Mouse (Mus musculus) right cerebral cortex, postnatal 4 days (tissue): Measurements from ENCODE around the gene Pgbd5.

Experiments used
- DNase-seq: peaks from one replicate; pipeline ENCODE4 v3.0.0-alpha.2; 2022

Gene Pgbd5

GRCm38 (mm10) chr8:124343151-124343550 lies 96.3 kb downstream of the Pgbd5 start:
- DNase-seq = no peak

GRCm38 (mm10) chr8:124340360-124341068 lies 98.9 kb downstream of the Pgbd5 start:
- no peak for DNase-seq

- DNase-seq = no peak
Measured at GRCm38 (mm10) chr8:124339742-124340141, 99.7 kb downstream of the Pgbd5 start.

DNA sequence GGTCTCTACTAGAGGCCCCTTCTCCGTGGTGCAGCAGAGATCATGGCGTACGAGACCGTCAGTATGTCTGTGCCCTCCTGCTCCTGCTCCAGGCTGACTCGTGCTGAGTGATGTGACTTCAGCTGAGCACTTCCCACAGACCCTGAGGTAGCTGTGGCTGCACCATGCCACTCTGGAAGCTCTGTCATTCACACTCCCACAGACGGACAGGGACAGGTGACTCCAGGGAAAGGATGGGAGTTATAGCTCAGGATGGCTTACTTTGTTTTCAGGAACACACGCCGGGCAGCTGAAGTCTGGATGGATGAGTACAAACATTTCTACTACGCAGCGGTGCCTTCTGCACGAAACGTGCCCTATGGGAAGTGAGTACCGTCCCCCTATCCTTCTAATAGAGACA lies 103.2 kb downstream of the Pgbd5 start:
- no peak for DNase-seq

- no peak for DNase-seq
Measured at GRCm38 (mm10) chr8:124331706-124332105, 107.8 kb downstream of the Pgbd5 start.

GRCm38 (mm10) chr8:124331094-124331493 lies 108.4 kb downstream of the Pgbd5 start:
- DNase-seq = no peak

GRCm38 (mm10) chr8:124330433-124330832 lies 109.0 kb downstream of the Pgbd5 start:
- peak; percentile 66 for DNase-seq

GRCm38 (mm10) chr8:124329690-124330089 lies 109.8 kb downstream of the Pgbd5 start:
- no peak for DNase-seq

GRCm38 (mm10) chr8:124328259-124328658 lies 111.2 kb downstream of the Pgbd5 start:
- DNase-seq = no peak

GRCm38 (mm10) chr8:124323356-124323755 lies 116.1 kb downstream of the Pgbd5 start:
- no peak for DNase-seq

DNA sequence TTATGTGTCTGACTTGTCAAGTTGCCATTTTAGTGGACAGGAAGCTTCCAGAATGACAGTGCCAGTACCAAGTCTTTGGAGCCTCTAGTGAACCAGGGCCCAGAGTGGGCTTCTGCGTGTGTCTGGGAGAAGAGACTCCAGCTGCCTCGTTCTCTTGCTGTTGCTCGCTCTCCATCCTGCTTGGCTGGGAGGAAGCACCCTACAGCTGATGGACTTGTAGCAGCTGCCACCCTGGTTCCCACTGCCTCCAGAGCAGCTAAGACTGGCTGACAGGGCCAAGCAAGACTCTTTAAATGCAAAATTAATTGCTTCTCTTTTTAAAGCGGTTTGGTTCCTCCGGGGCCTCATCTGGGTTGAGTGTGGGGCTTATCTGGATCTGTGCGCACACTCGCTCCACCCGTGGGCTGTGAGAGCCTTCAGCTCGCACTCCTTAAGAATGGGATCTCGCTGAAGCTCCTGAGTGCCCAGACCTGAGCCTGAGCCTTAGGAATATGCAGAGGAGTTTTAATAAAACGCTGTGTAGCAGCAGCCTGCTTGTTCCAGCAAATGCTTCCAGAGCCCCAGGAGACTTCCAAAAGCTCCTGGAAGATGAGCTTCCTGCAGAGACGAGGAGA lies 118.1 kb downstream of the Pgbd5 start:
- peak; percentile 20 for DNase-seq

DNA sequence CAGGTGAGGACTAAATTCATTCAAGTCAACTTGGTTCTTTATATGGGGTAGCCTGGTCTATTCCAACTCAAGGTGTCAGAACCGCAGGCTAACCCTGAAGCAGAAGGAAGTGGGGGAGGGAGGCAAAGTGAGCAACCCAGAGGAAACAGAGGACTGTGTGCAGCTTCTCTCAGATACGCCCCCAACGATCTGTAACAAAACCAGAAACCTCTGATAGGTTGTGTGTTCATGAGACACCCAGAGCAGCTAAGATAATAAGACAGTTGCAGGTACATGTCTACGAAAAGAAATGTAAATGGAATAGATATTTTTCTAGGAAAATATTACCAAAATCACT lies 120.2 kb downstream of the Pgbd5 start:
- no peak for DNase-seq
